Mouse (Mus musculus) neural tube, embryonic 10.5 days (tissue): ENCODE measurements around the gene Gsap.
"Not testable (repeated sequence)": the region's sequence is repeated elsewhere in the genome, so short reads cannot be mapped to it uniquely, and the experiment has no call there.

Experiments used
- DNase-seq: peaks from one replicate; pipeline ENCODE4 v3.0.0-alpha.2; 2017; ENCODE audit warnings: low spot score; ENCODE audit errors: extremely low spot score

The Gsap gene

GRCm38 (mm10) chr5:21257806-21258205 lies 71.8 kb downstream of the Gsap start:
- DNase-seq = no peak

GRCm38 (mm10) chr5:21260746-21261145 lies 74.7 kb downstream of the Gsap start:
- no peak for DNase-seq

- no peak for DNase-seq
These were observed 75.3 kb downstream of the Gsap start for GRCm38 (mm10) chr5:21261202-21261844.

- DNase-seq = peak; percentile 50
These were observed 77.4 kb downstream of the Gsap start for GRCm38 (mm10) chr5:21263202-21264055.

GRCm38 (mm10) chr5:21264352-21265021 lies 78.4 kb downstream of the Gsap start:
- DNase-seq = no peak

- DNase-seq = peak; percentile 89
These were observed 79.0 kb downstream of the Gsap start for GRCm38 (mm10) chr5:21265049-21265448.

- DNase-seq = no peak
These were observed 81.0 kb downstream of the Gsap start for GRCm38 (mm10) chr5:21267090-21267489.

- no peak for DNase-seq
These were observed 83.4 kb downstream of the Gsap start for GRCm38 (mm10) chr5:21269446-21269845.

- no peak for DNase-seq
These were observed 84.7 kb downstream of the Gsap start for GRCm38 (mm10) chr5:21270756-21271155.

- DNase-seq = no peak
These were observed 85.6 kb downstream of the Gsap start for GRCm38 (mm10) chr5:21271386-21272354.

GRCm38 (mm10) chr5:21277685-21278084 lies 91.6 kb downstream of the Gsap start:
- not testable (repeated sequence) for DNase-seq

- DNase-seq = no peak
These were observed 97.5 kb downstream of the Gsap start for GRCm38 (mm10) chr5:21283356-21284062.

- DNase-seq = no peak
These were observed 102.8 kb downstream of the Gsap start for GRCm38 (mm10) chr5:21288658-21289435.

- DNase-seq = no peak
These were observed 104.5 kb downstream of the Gsap start for GRCm38 (mm10) chr5:21290594-21290993.

- DNase-seq = no peak
These were observed 109.6 kb downstream of the Gsap start for GRCm38 (mm10) chr5:21295683-21296082.

GRCm38 (mm10) chr5:21299076-21299755 lies 113.2 kb downstream of the Gsap start:
- DNase-seq = no peak

GRCm38 (mm10) chr5:21300058-21300457 lies 114.0 kb downstream of the Gsap start:
- no peak for DNase-seq

GRCm38 (mm10) chr5:21301011-21301410 lies 115.0 kb downstream of the Gsap start:
- no peak for DNase-seq

GRCm38 (mm10) chr5:21307165-21307564 lies 121.1 kb downstream of the Gsap start:
- DNase-seq = no peak
